8 mouse cellular contexts compared by ENCODE assay signal in genomic region chr3:101304156-101304555, GRCm38 (mm10). TPM values are rescaled to one million over a fixed set of nuclear protein-coding genes. Genes with fewer than 3 reads are reported as not detected.
A peak's percentile ranks its signal among the peaks of the same experiment; 100 is the strongest.
DNase-seq lines count a peak whose midpoint lies in the region; ATAC-seq and TF ChIP-seq lines count a peak whose summit lies in the region.

No protein-coding gene starts in this region.

- H3K27me3 ChIP-seq in intestine, postnatal 0 days (replicated peaks; ENCODE audit: control insufficient read depth, insufficient read depth, low read length) = no peaks in the 10 kb centered on the region
- H3K27me3 ChIP-seq in neural tube, embryonic 15.5 days (replicated peaks) = no peaks in the 10 kb centered on the region

- DNase-seq in spleen, postnatal 10 days (ENCODE audit: low spot score in 2 of 2) = peak; percentile 48 to 76
- no peak for DNase-seq in spleen, postnatal 36 days (ENCODE audit: low spot score in 2 of 2)
- DNase-seq in cerebellum, adult 8-10 months = peak; percentile 58
- peak; percentile 64 to 65 for DNase-seq in frontal cortex, postnatal 25 days (ENCODE audit: low spot score in 2 of 2)
- peak; percentile 82 for DNase-seq in left cerebral cortex, postnatal 4 days
- peak; percentile 93 for DNase-seq in thymus, postnatal 4 days

- H3K4me1 ChIP-seq in intestine, postnatal 0 days (replicated peaks; ENCODE audit: control insufficient read depth, insufficient read depth, low read length) = no peaks in the 10 kb centered on the region
- H3K4me1 ChIP-seq in neural tube, embryonic 15.5 days = peaks cover 41% of the 10 kb centered on the region

- no peak overlapping the region for H3K4me3 ChIP-seq in intestine, postnatal 0 days (ENCODE audit: low read depth, low read length)
- H3K4me3 ChIP-seq in neural tube, embryonic 15.5 days (replicated peaks) = no peak overlapping the region

- ATAC-seq in intestine, postnatal 0 days = no peak
- 0 out of 2 replicates have a peak, but pooled peaks have one; percentile 43 for ATAC-seq in neural tube, embryonic 15.5 days (ENCODE audit: low FRiP score)

- intact Hi-C loops in left cerebral cortex, postnatal 4 days (cut with DNase I) = loop anchor here (2.0 to 10.0 kb wide), 3 partner anchors 68 to 511 kb away; no protein-coding TSS in a partner anchor

- WGBS in intestine, postnatal 0 days = 27% methylated on average over 8 of the region's 8 CpGs
- 16% methylated on average over 8 of the region's 8 CpGs for WGBS in neural tube, embryonic 15.5 days

- H3K36me3 ChIP-seq in intestine, postnatal 0 days (ENCODE audit: control insufficient read depth, insufficient read depth) = no peaks in the 10 kb centered on the region
- no peaks in the 10 kb centered on the region for H3K36me3 ChIP-seq in neural tube, embryonic 15.5 days

- TF ChIP-seq CTCF in intestine, postnatal 0 days (IDR thresholded peaks at IDR 0.05; ENCODE audit: low read depth) = peak; percentile 78

- no peak overlapping the region for H3K4me2 ChIP-seq in intestine, postnatal 0 days (replicated peaks; ENCODE audit: low read depth)
- H3K4me2 ChIP-seq in neural tube, embryonic 15.5 days = no peak overlapping the region

- no peak overlapping the region for H3K27ac ChIP-seq in intestine, postnatal 0 days (ENCODE audit: low read depth, low read length)
- peak overlapping the region; percentile 45; the same call in 1 of the 2 replicates for H3K27ac ChIP-seq in neural tube, embryonic 15.5 days (replicated peaks)

- no peak overlapping the region for H3K9ac ChIP-seq in intestine, postnatal 0 days (ENCODE audit: low read depth, low read length)
- H3K9ac ChIP-seq in neural tube, embryonic 15.5 days (replicated peaks) = no peak overlapping the region

- no peaks in the 10 kb centered on the region for H3K9me3 ChIP-seq in intestine, postnatal 0 days (ENCODE audit: control insufficient read depth)
- H3K9me3 ChIP-seq in neural tube, embryonic 15.5 days (replicated peaks) = no peaks in the 10 kb centered on the region

RNA-seq across cellular contexts. Expression of gene Cd2, which starts 16.4 kb away (rescaled TPM):
- 0.26 TPM in 1 of 2 replicates, not detected in the other for polyA plus RNA-seq in intestine, postnatal 0 days (2015; fragmentation: Nextera tagmentation; extraction: Ambion mirVana)
- under 1 TPM in 1 of 2 experiments, not detected in 1; 0.44 TPM for total RNA-seq in left cerebral cortex, postnatal 4 days (2021)
- 2.9 TPM in 1 of 2 replicates, not detected in the other for polyA plus RNA-seq in neural tube, embryonic 15.5 days (2015; fragmentation: Nextera tagmentation; extraction: Ambion mirVana)

Comparison
In these comparisons a context has a peak if more than half of its experiments do, and no peak if none do; other contexts are left out.
1. DNase-seq: peak in spleen, postnatal 10 days (2 of 2), cerebellum, adult 8-10 months (single experiment), frontal cortex, postnatal 25 days (2 of 2), left cerebral cortex, postnatal 4 days (single experiment) and thymus, postnatal 4 days (single experiment); none in spleen, postnatal 36 days (0 of 2).